Mouse (Mus musculus) adrenal gland, adult 18-20 months (tissue): ENCODE data around the gene Zfp874b. TPM values are rescaled to one million over a fixed set of nuclear protein-coding genes. Genes with fewer than 3 reads are reported as not detected.

Experiments used
- total RNA-seq, 2 experiments: library from RNA; stranded (reverse); gene quantifications; 1 replicate in 1 of 2; 2 replicates in 1 of 2; pipeline ENCODE4 v1.2.3; 2021

Gene Zfp874b
- total RNA-seq, 2 experiments from 2014 or later: 18.0 to 22.0 TPM

Other genes starting within 250 kb of the Zfp874b start
- gene Zfp458, start 205.8 kb downstream of the Zfp874b start, total RNA-seq: 1 to 10 TPM; 2.2 to 3.3 TPM
- gene Zfp457, start 177.8 kb downstream of the Zfp874b start, total RNA-seq: 1 to 10 TPM; 1.7 to 2.5 TPM
- 1 to 10 TPM; 4.8 to 4.9 TPM for gene Zfp595, start 151.7 kb downstream of the Zfp874b start, total RNA-seq
- gene Gm28044, start 123.7 kb downstream of the Zfp874b start, total RNA-seq: 1 to 10 TPM; 1.8 to 1.9 TPM
- 1 to 10 TPM; 1.7 to 2.6 TPM for gene Zfp953, start 123.7 kb downstream of the Zfp874b start, total RNA-seq
- 1 to 10 TPM; 1.3 to 2.1 TPM for gene Gm28041, start 108.5 kb downstream of the Zfp874b start, total RNA-seq
- 1 to 10 TPM; 1.2 TPM for gene Zfp456, start 108.4 kb downstream of the Zfp874b start, total RNA-seq
- 1 to 10 TPM; 4.0 to 4.3 TPM for gene Zfp429, start 84.4 kb downstream of the Zfp874b start, total RNA-seq
- gene Zfp459, start 62.8 kb downstream of the Zfp874b start, total RNA-seq: 1 to 10 TPM in 1 of 2 experiments, under 1 TPM in 1; 0.99 to 1.5 TPM
- 10 to 100 TPM; 16.0 to 20.6 TPM for gene Zfp874a, start 32.6 kb downstream of the Zfp874b start, total RNA-seq
- 1 to 10 TPM; 7.5 to 7.9 TPM for gene Zfp58, start 16.3 kb upstream of the Zfp874b start, total RNA-seq
- gene Gm26965, start 41.9 kb upstream of the Zfp874b start, total RNA-seq: under 1 TPM in 1 of 2 experiments, not detected in 1; 0.60 TPM
- 10 to 100 TPM; 19.0 to 20.1 TPM for gene Zfp87, start 41.9 kb upstream of the Zfp874b start, total RNA-seq
- gene Zfp748, start 69.6 kb upstream of the Zfp874b start, total RNA-seq: 1 to 10 TPM; 8.2 to 8.8 TPM
- gene Zfp729b, start 125.4 kb upstream of the Zfp874b start, total RNA-seq: 1 to 10 TPM; 6.7 to 7.0 TPM
- gene Gm49345, start 153.5 kb upstream of the Zfp874b start, total RNA-seq: not detected
- 1 to 10 TPM; 5.2 to 7.4 TPM for gene Zfp729a, start 153.5 kb upstream of the Zfp874b start, total RNA-seq
- gene Zfp738, start 202.8 kb upstream of the Zfp874b start, total RNA-seq: 1 to 10 TPM; 7.9 to 8.1 TPM
- gene Zfp65, start 244.9 kb upstream of the Zfp874b start, total RNA-seq: 10 to 100 TPM; 12.2 to 12.7 TPM